Mouse (Mus musculus): ENCODE measurements at regions not wholly inside any gene's neighbourhood (a gene's known extent, or its start where the extent isn't known, plus 50 kb on each side); places are given as distances from the start of the nearest gene placed in this dataset.

- peaks cover 4% of the 10 kb centered on the region; the same call in 1 of the 2 replicates for H3K9me3 ChIP-seq
- H3K27me3 ChIP-seq (ENCODE audit: poor library complexity, severe bottlenecking), result no peaks in the 10 kb centered on the region
- 96% methylated on average over 1 of the region's 1 CpGs for WGBS
- no peaks in the 10 kb centered on the region for H3K36me3 ChIP-seq (replicated peaks)
- no peak overlapping the region for H3K27ac ChIP-seq
- no peaks in the 10 kb centered on the region for H3K4me1 ChIP-seq
- no peak overlapping the region for H3K4me3 ChIP-seq
- no peak for DNase-seq (ENCODE audit: extremely low spot score, low spot score)
Measured at GRCm38 (mm10) chr4:71283147-71283546, 474.6 kb downstream of the Gm11232 start.

- H3K27me3 ChIP-seq (ENCODE audit: poor library complexity, severe bottlenecking), result no peaks in the 10 kb centered on the region
- H3K9me3 ChIP-seq, result no peaks in the 10 kb centered on the region
- H3K4me1 ChIP-seq, result no peaks in the 10 kb centered on the region
- no peak overlapping the region for H3K4me3 ChIP-seq
- 86% methylated on average over 1 of the region's 1 CpGs for WGBS
- DNase-seq (ENCODE audit: extremely low spot score, low spot score), result no peak
- H3K36me3 ChIP-seq (replicated peaks), result no peaks in the 10 kb centered on the region
- H3K27ac ChIP-seq, result no peak overlapping the region
Measured at GRCm38 (mm10) chr4:71279710-71280109, 478.1 kb downstream of the Gm11232 start.

GRCm38 (mm10) chr4:71259897-71260296, 497.9 kb downstream of the Gm11232 start:
- H3K36me3 ChIP-seq (replicated peaks), result no peaks in the 10 kb centered on the region
- no peak for DNase-seq (ENCODE audit: extremely low spot score, low spot score)
- H3K9me3 ChIP-seq, result no peaks in the 10 kb centered on the region
- no peak overlapping the region for H3K27ac ChIP-seq
- no peak overlapping the region for H3K4me3 ChIP-seq
- no peaks in the 10 kb centered on the region for H3K4me1 ChIP-seq
- no peaks in the 10 kb centered on the region for H3K27me3 ChIP-seq (ENCODE audit: poor library complexity, severe bottlenecking)
- WGBS, result 82% methylated on average over 2 of the region's 2 CpGs

- H3K27ac ChIP-seq, result peak overlapping the region; percentile 81
- DNase-seq (ENCODE audit: extremely low spot score, low spot score), result peak; percentile 69
Measured at GRCm38 (mm10) chr4:71230497-71230872, 527.3 kb downstream of the Gm11232 start.

GRCm38 (mm10) chr4:71229796-71230496, 527.8 kb downstream of the Gm11232 start:
- H3K27ac ChIP-seq, result peak overlapping the region; percentile 81
- no peak for DNase-seq (ENCODE audit: extremely low spot score, low spot score)

More at GRCm38 (mm10) chr4:71230497-71230872, 527.3 kb downstream of the Gm11232 start:
- no peak overlapping the region for H3K4me3 ChIP-seq
- peaks cover 3% of the 10 kb centered on the region; the same call in 1 of the 2 replicates for H3K9me3 ChIP-seq
- 14% methylated on average over 4 of the region's 4 CpGs for WGBS
- H3K4me1 ChIP-seq, result peaks cover 31% of the 10 kb centered on the region
- no peaks in the 10 kb centered on the region for H3K27me3 ChIP-seq (ENCODE audit: poor library complexity, severe bottlenecking)
- H3K36me3 ChIP-seq (replicated peaks), result no peaks in the 10 kb centered on the region

GRCm38 (mm10) chr4:71226653-71227052, 531.1 kb downstream of the Gm11232 start:
- WGBS, result 86% methylated on average over 4 of the region's 4 CpGs
- no peaks in the 10 kb centered on the region for H3K27me3 ChIP-seq (ENCODE audit: poor library complexity, severe bottlenecking)

More at GRCm38 (mm10) chr4:71229796-71230496, 527.8 kb downstream of the Gm11232 start:
- Histone ChIP-seq H3K27me3 (ENCODE audit: poor library complexity, severe bottlenecking) (no peaks in the 10 kb centered on the region), H3K4me3 (no peak overlapping the region), H3K9me3 (no peaks in the 10 kb centered on the region), H3K36me3 (replicated peaks) (no peaks in the 10 kb centered on the region), H3K4me1 (peaks cover 31% of the 10 kb centered on the region)
- 45% methylated on average over 3 of the region's 3 CpGs for WGBS

GRCm38 (mm10) chr4:71218060-71218459, 539.7 kb downstream of the Gm11232 start:
- Histone ChIP-seq H3K4me3 (no peak overlapping the region), H3K9me3 (no peaks in the 10 kb centered on the region), H3K36me3 (replicated peaks) (no peaks in the 10 kb centered on the region), H3K27ac (no peak overlapping the region), H3K27me3 (ENCODE audit: poor library complexity, severe bottlenecking) (no peaks in the 10 kb centered on the region), H3K4me1 (no peaks in the 10 kb centered on the region)
- DNase-seq (ENCODE audit: extremely low spot score, low spot score), result no peak
- WGBS, result 73% methylated on average over 3 of the region's 3 CpGs

More at GRCm38 (mm10) chr4:71226653-71227052, 531.1 kb downstream of the Gm11232 start:
- no peak overlapping the region for H3K4me3 ChIP-seq
- no peaks in the 10 kb centered on the region for H3K9me3 ChIP-seq
- DNase-seq (ENCODE audit: extremely low spot score, low spot score), result no peak
- H3K36me3 ChIP-seq (replicated peaks), result no peaks in the 10 kb centered on the region
- H3K4me1 ChIP-seq, result peaks cover 26% of the 10 kb centered on the region
- no peak overlapping the region for H3K27ac ChIP-seq

- Histone ChIP-seq H3K36me3 (replicated peaks) (no peaks in the 10 kb centered on the region), H3K4me1 (no peaks in the 10 kb centered on the region; the same call in 1 of the 2 replicates), H3K27me3 (ENCODE audit: poor library complexity, severe bottlenecking) (no peaks in the 10 kb centered on the region), H3K9me3 (no peaks in the 10 kb centered on the region), H3K4me3 (no peak overlapping the region), H3K27ac (no peak overlapping the region)
- DNase-seq (ENCODE audit: extremely low spot score, low spot score), result no peak
- WGBS, result 72% methylated on average over 1 of the region's 1 CpGs
Measured at GRCm38 (mm10) chr4:71187801-71188200, 570.0 kb downstream of the Gm11232 start.

GRCm38 (mm10) chr4:71177661-71178060, 580.1 kb downstream of the Gm11232 start:
- no peak overlapping the region for H3K27ac ChIP-seq
- WGBS, result 87% methylated on average over 2 of the region's 2 CpGs
- H3K9me3 ChIP-seq, result no peaks in the 10 kb centered on the region
- H3K4me3 ChIP-seq, result no peak overlapping the region
- H3K4me1 ChIP-seq, result no peaks in the 10 kb centered on the region
- H3K27me3 ChIP-seq (ENCODE audit: poor library complexity, severe bottlenecking), result no peaks in the 10 kb centered on the region
- H3K36me3 ChIP-seq (replicated peaks), result no peaks in the 10 kb centered on the region
- no peak for DNase-seq (ENCODE audit: extremely low spot score, low spot score)

- no peaks in the 10 kb centered on the region for H3K9me3 ChIP-seq
- no peaks in the 10 kb centered on the region for H3K36me3 ChIP-seq (replicated peaks)
- H3K4me3 ChIP-seq, result no peak overlapping the region
- no peak for DNase-seq (ENCODE audit: extremely low spot score, low spot score)
- H3K27ac ChIP-seq, result no peak overlapping the region
- H3K4me1 ChIP-seq, result no peaks in the 10 kb centered on the region
- no peaks in the 10 kb centered on the region for H3K27me3 ChIP-seq (ENCODE audit: poor library complexity, severe bottlenecking)
Measured at GRCm38 (mm10) chr4:71165802-71166201, 592.0 kb downstream of the Gm11232 start.

GRCm38 (mm10) chr4:71131670-71132317, 597.0 kb upstream of the Megf9 start:
- WGBS, result 70% methylated on average over 1 of the region's 1 CpGs
- no peak for DNase-seq (ENCODE audit: extremely low spot score, low spot score)
- Histone ChIP-seq H3K36me3 (replicated peaks) (no peaks in the 10 kb centered on the region), H3K27ac (0 out of 2 replicates have a peak overlapping the region, but pooled peaks have one; percentile 15), H3K27me3 (ENCODE audit: poor library complexity, severe bottlenecking) (no peaks in the 10 kb centered on the region), H3K4me3 (no peak overlapping the region), H3K4me1 (0 out of 2 replicates have a peak, but pooled peaks cover 9% of the 10 kb centered on the region), H3K9me3 (no peaks in the 10 kb centered on the region)

GRCm38 (mm10) chr4:71130946-71131669, 596.3 kb upstream of the Megf9 start:
- Histone ChIP-seq H3K9me3 (no peaks in the 10 kb centered on the region), H3K27ac (no peak overlapping the region), H3K36me3 (replicated peaks) (no peaks in the 10 kb centered on the region), H3K27me3 (ENCODE audit: poor library complexity, severe bottlenecking) (no peaks in the 10 kb centered on the region), H3K4me3 (no peak overlapping the region), H3K4me1 (0 out of 2 replicates have a peak, but pooled peaks cover 9% of the 10 kb centered on the region)
- WGBS, result 57% methylated on average over 7 of the region's 7 CpGs
- peak; percentile 17 for DNase-seq (ENCODE audit: extremely low spot score, low spot score)

- 73% methylated on average over 1 of the region's 1 CpGs for WGBS
- Histone ChIP-seq H3K36me3 (replicated peaks) (no peaks in the 10 kb centered on the region), H3K27ac (no peak overlapping the region), H3K4me1 (0 out of 2 replicates have a peak, but pooled peaks cover 9% of the 10 kb centered on the region), H3K4me3 (no peak overlapping the region), H3K27me3 (ENCODE audit: poor library complexity, severe bottlenecking) (no peaks in the 10 kb centered on the region), H3K9me3 (no peaks in the 10 kb centered on the region)
- no peak for DNase-seq (ENCODE audit: extremely low spot score, low spot score)
Measured at GRCm38 (mm10) chr4:71129306-71129705, 594.5 kb upstream of the Megf9 start.

All from forebrain, embryonic 10.5 days (tissue).